Mouse (Mus musculus) spleen, adult 2 months (tissue): ENCODE results near the gene Dnaaf1.

ENCODE experiments used
- CTCF ChIP-seq: fragments of 200-500 bp; IDR thresholded peaks from 2 replicates; pipeline ENCODE4 v1.5.1; 2011; ENCODE audit warnings: mild to moderate bottlenecking, inconsistent platforms; ENCODE audit not compliant: insufficient read depth, insufficient read length, insufficient replicate concordance; ENCODE audit errors: extremely low read depth
- POLR2A ChIP-seq: fragments of 200-500 bp; IDR thresholded peaks from 2 replicates; pipeline ENCODE4 v1.6.1; 2011; ENCODE audit warnings: low read depth, low read length, inconsistent platforms

DNA sequence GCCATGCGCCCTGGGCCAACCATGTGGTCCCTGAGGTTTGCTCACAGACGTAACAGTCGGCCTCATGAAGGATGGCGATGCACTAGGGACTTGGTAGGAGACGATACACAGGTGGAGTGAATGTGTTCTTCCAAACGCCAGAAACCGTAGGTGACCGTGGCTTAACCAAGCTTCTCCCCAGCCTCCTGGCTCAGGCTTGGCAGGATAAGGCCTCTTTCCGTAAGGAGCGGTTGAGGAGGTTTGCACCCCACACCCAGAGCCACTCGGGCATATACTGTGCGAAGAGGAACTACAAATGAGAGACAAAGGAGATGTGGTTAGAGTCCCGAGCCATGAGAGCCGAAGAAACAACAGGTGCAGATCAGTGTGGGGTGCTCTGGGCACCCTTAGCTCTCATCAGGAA, 11.2 kb upstream of the Dnaaf1 start:
- TF ChIP-seq CTCF = no peak
- no peak for TF ChIP-seq POLR2A
